Mouse (Mus musculus): ENCODE data around the gene Stk11ip.

Gene Stk11ip

GRCm38 (mm10) chr1:75521321-75522031, at the start of gene Stk11ip:
Stk11ip (plus strand) TSS chr1:75521529.
- in situ Hi-C loops (cut with MboI, MseI) = loop anchor here in 1 of 2 experiments (10.0 kb wide), 1 partner anchor 657 kb away; no protein-coding TSS in a partner anchor

GRCm38 (mm10) chr1:75476441-75476840, 44.9 kb upstream of the Stk11ip start:
- in situ Hi-C loops (cut with MboI, MseI) = loop anchor here (5.0 to 25.0 kb wide), 2 partner anchors 86 to 1089 kb away; partner anchors contain the start of genes Ctdsp1 (in 1 of the 2) and Slc11a1 (in 1 of the 2)

GRCm38 (mm10) chr1:75477264-75477965, 43.9 kb upstream of the Stk11ip start:
- in situ Hi-C loops (cut with MboI, MseI) = loop anchor here (5.0 to 25.0 kb wide), 2 partner anchors 85 to 1090 kb away; partner anchors contain the start of genes Ctdsp1 (in 1 of the 2) and Slc11a1 (in 1 of the 2)

- in situ Hi-C loops (cut with MboI, MseI) = loop anchor here (5.0 to 25.0 kb wide), 2 partner anchors 84 to 1091 kb away; partner anchors contain the start of genes Ctdsp1 (in 1 of the 2) and Slc11a1 (in 1 of the 2)
Measured at GRCm38 (mm10) chr1:75477966-75478290, 43.4 kb upstream of the Stk11ip start.

GRCm38 (mm10) chr1:75478497-75478896, 42.8 kb upstream of the Stk11ip start:
- in situ Hi-C loops (cut with MboI, MseI) = loop anchor here (5.0 to 25.0 kb wide), 2 partner anchors 84 to 1091 kb away; partner anchors contain the start of genes Ctdsp1 (in 1 of the 2) and Slc11a1 (in 1 of the 2)

GRCm38 (mm10) chr1:75478916-75479634, 42.3 kb upstream of the Stk11ip start, which contains the start of the genes Chpf and Tmem198:
Chpf (minus strand) TSS chr1:75479307.
Tmem198 (plus strand) TSS chr1:75479532.
- in situ Hi-C loops (cut with MboI, MseI) = loop anchor here (5.0 to 25.0 kb wide), 2 partner anchors 83 to 1092 kb away; partner anchors contain the start of genes Ctdsp1 (in 1 of the 2) and Slc11a1 (in 1 of the 2)

GRCm38 (mm10) chr1:75479635-75479989, 41.7 kb upstream of the Stk11ip start:
- in situ Hi-C loops (cut with MboI, MseI) = loop anchor here (5.0 to 25.0 kb wide), 2 partner anchors 83 to 1092 kb away; partner anchors contain the start of genes Ctdsp1 (in 1 of the 2) and Slc11a1 (in 1 of the 2)

GRCm38 (mm10) chr1:75480036-75480435, 41.3 kb upstream of the Stk11ip start:
- in situ Hi-C loops (cut with MboI, MseI) = loop anchor here in 1 of 2 experiments (25.0 kb wide), 1 partner anchor 1093 kb away; the partner anchor contains the start of genes Ctdsp1 and Slc11a1

- in situ Hi-C loops (cut with MboI, MseI) = loop anchor here in 1 of 2 experiments (25.0 kb wide), 1 partner anchor 1093 kb away; the partner anchor contains the start of genes Ctdsp1 and Slc11a1
Measured at GRCm38 (mm10) chr1:75480735-75481134, 40.6 kb upstream of the Stk11ip start.

- in situ Hi-C loops (cut with MboI, MseI) = loop anchor here in 1 of 2 experiments (25.0 kb wide), 1 partner anchor 1099 kb away; the partner anchor contains the start of genes Ctdsp1 and Slc11a1
Measured at GRCm38 (mm10) chr1:75486561-75486960, 34.8 kb upstream of the Stk11ip start.

GRCm38 (mm10) chr1:75487040-75487404, 34.3 kb upstream of the Stk11ip start:
- in situ Hi-C loops (cut with MboI, MseI) = loop anchor here in 1 of 2 experiments (25.0 kb wide), 1 partner anchor 1100 kb away; the partner anchor contains the start of genes Ctdsp1 and Slc11a1

GRCm38 (mm10) chr1:75487405-75488161, 33.7 kb upstream of the Stk11ip start:
- in situ Hi-C loops (cut with MboI, MseI) = loop anchor here in 1 of 2 experiments (25.0 kb wide), 1 partner anchor 1100 kb away; the partner anchor contains the start of genes Ctdsp1 and Slc11a1

GRCm38 (mm10) chr1:75490785-75491551, 30.4 kb upstream of the Stk11ip start:
- in situ Hi-C loops (cut with MboI, MseI) = loop anchor here (10.0 to 25.0 kb wide), 2 partner anchors 436 to 1104 kb away; partner anchors contain the start of genes Ctdsp1 (in 1 of the 2) and Slc11a1 (in 1 of the 2)

GRCm38 (mm10) chr1:75492579-75493170, 28.7 kb upstream of the Stk11ip start:
- in situ Hi-C loops (cut with MboI, MseI) = loop anchor here (10.0 to 25.0 kb wide), 2 partner anchors 438 to 1105 kb away; partner anchors contain the start of genes Ctdsp1 (in 1 of the 2) and Slc11a1 (in 1 of the 2)

- in situ Hi-C loops (cut with MboI, MseI) = loop anchor here (10.0 to 25.0 kb wide), 2 partner anchors 440 to 1108 kb away; partner anchors contain the start of genes Ctdsp1 (in 1 of the 2) and Slc11a1 (in 1 of the 2)
Measured at GRCm38 (mm10) chr1:75494878-75495548, 26.3 kb upstream of the Stk11ip start.

GRCm38 (mm10) chr1:75498897-75499296, 22.4 kb upstream of the Stk11ip start:
- in situ Hi-C loops (cut with MboI, MseI) = loop anchor here (10.0 to 25.0 kb wide), 2 partner anchors 444 to 1112 kb away; partner anchors contain the start of genes Ctdsp1 (in 1 of the 2) and Slc11a1 (in 1 of the 2)

GRCm38 (mm10) chr1:75499441-75499840, 21.9 kb upstream of the Stk11ip start:
- in situ Hi-C loops (cut with MboI, MseI) = loop anchor here (10.0 to 25.0 kb wide), 2 partner anchors 445 to 1112 kb away; partner anchors contain the start of genes Ctdsp1 (in 1 of the 2) and Slc11a1 (in 1 of the 2)

Data from T-helper 17 cell (primary cell).